Mouse (Mus musculus) left cerebral cortex, adult 2 months (tissue): ENCODE data around the gene Abcg8. TPM values are rescaled to one million over a fixed set of nuclear protein-coding genes. Genes with fewer than 3 reads are reported as not detected.

Experiments
- DNase-seq, 2 experiments: peaks; one replicate each; pipeline ENCODE4 v3.0.0; 2021 to 2022; ENCODE audit warnings: low spot score in 2 of 2, mixed read lengths in 1 of 2; ENCODE audit errors: extremely low spot score in 1 of 2
- H3K27ac ChIP-seq: fragments of 200-600 bp; 2 replicates; pipeline ENCODE4 v1.8.1; 2022
- H3K4me3 ChIP-seq: fragments of 200-600 bp; 2 replicates; pipeline ENCODE4 v1.8.1; 2022
- CTCF ChIP-seq: fragments of 200-600 bp; IDR thresholded peaks from 2 replicates; pipeline ENCODE4 v1.8.1; 2022; ENCODE audit warnings: antibody characterized with exemption, mild to moderate bottlenecking, moderate library complexity
- intact Hi-C: fragments of 180-260 bp; cut with DNase I; formaldehyde crosslinking; loops from one replicate; pipeline ENCODE4 v1.15.1; 2025
- total RNA-seq, 2 experiments: library from RNA; stranded (reverse); gene quantifications; 2 replicates each; pipeline ENCODE4 v1.2.3; 2021

Abcg8 gene
- total RNA-seq, 2 experiments from 2014 or later: not detected

GRCm38 (mm10) chr17:84665691-84666090 is 10.4 kb upstream of the Abcg8 start:
- intact Hi-C loops: no loop called here
- no peak for DNase-seq
- Histone ChIP-seq H3K4me3 (no peak overlapping the region), H3K27ac (no peak overlapping the region)
- TF ChIP-seq CTCF: no peak

- DNase-seq: no peak
- H3K27ac ChIP-seq: no peak overlapping the region
- intact Hi-C loops: no loop called here
- no peak for TF ChIP-seq CTCF
- H3K4me3 ChIP-seq: no peak overlapping the region
Measured at GRCm38 (mm10) chr17:84667848-84668247, 8.3 kb upstream of the Abcg8 start.

- intact Hi-C loops: no loop called here
- Histone ChIP-seq H3K27ac (no peak overlapping the region), H3K4me3 (no peak overlapping the region)
- no peak for TF ChIP-seq CTCF
- no peak for DNase-seq
Measured at GRCm38 (mm10) chr17:84672376-84673369, 3.4 kb upstream of the Abcg8 start.

GRCm38 (mm10) chr17:84674048-84674447 is 2.1 kb upstream of the Abcg8 start:
- Histone ChIP-seq H3K4me3 (no peak overlapping the region), H3K27ac (no peak overlapping the region)
- no peak for TF ChIP-seq CTCF
- intact Hi-C loops: no loop called here
- DNase-seq: no peak

- no peak for TF ChIP-seq CTCF
- intact Hi-C loops: no loop called here
- no peak overlapping the region for H3K27ac ChIP-seq
- H3K4me3 ChIP-seq: no peak overlapping the region
- DNase-seq: peak in 1 of 2 experiments; percentile 23
Measured at GRCm38 (mm10) chr17:84675204-84675603, 898 bp upstream of the Abcg8 start.

- intact Hi-C loops: no loop called here
Measured at GRCm38 (mm10) chr17:84677595-84677994, 1.5 kb downstream of the Abcg8 start.

GRCm38 (mm10) chr17:84681670-84682069 is 5.6 kb downstream of the Abcg8 start:
- Histone ChIP-seq H3K27ac (no peak overlapping the region), H3K4me3 (no peak overlapping the region)
- intact Hi-C loops: no loop called here
- no peak for TF ChIP-seq CTCF
- DNase-seq: no peak

More at GRCm38 (mm10) chr17:84677595-84677994, 1.5 kb downstream of the Abcg8 start:
- Histone ChIP-seq H3K27ac (no peak overlapping the region), H3K4me3 (no peak overlapping the region)
- TF ChIP-seq CTCF: no peak
- DNase-seq: no peak

- intact Hi-C loops: no loop called here
- no peak for DNase-seq
- TF ChIP-seq CTCF: no peak
- Histone ChIP-seq H3K4me3 (no peak within 1 kb of the TSS), H3K27ac (no peak within 1 kb of the TSS)
Measured at GRCm38 (mm10) chr17:84682734-84683717, 6.9 kb downstream of the Abcg8 start, which contains the start of gene Abcg5. Gene Abcg5, minus strand, starts transcription at chr17:84683011.

- Histone ChIP-seq H3K4me3 (no peak overlapping the region), H3K27ac (no peak overlapping the region)
- intact Hi-C loops: no loop called here
- no peak for TF ChIP-seq CTCF
- DNase-seq: no peak
Measured at GRCm38 (mm10) chr17:84684284-84684683, 8.2 kb downstream of the Abcg8 start.

- H3K4me3 ChIP-seq: no peak overlapping the region
- H3K27ac ChIP-seq: no peak overlapping the region
- no peak for DNase-seq
- no peak for TF ChIP-seq CTCF
- intact Hi-C loops: no loop called here
Measured at GRCm38 (mm10) chr17:84685286-84685685, 9.2 kb downstream of the Abcg8 start.

GRCm38 (mm10) chr17:84687994-84688393 is 11.9 kb downstream of the Abcg8 start:
- intact Hi-C loops: no loop called here
- no peak overlapping the region for H3K27ac ChIP-seq
- no peak for TF ChIP-seq CTCF
- H3K4me3 ChIP-seq: no peak overlapping the region
- DNase-seq: no peak

- intact Hi-C loops: no loop called here
- Histone ChIP-seq H3K27ac (no peak overlapping the region), H3K4me3 (no peak overlapping the region)
- TF ChIP-seq CTCF: no peak
- DNase-seq: no peak
Measured at GRCm38 (mm10) chr17:84688834-84689233, 12.7 kb downstream of the Abcg8 start.
